Mouse (Mus musculus): ENCODE data around the gene Nln. TPM values are rescaled to one million over a fixed set of nuclear protein-coding genes. Genes with fewer than 3 reads are reported as not detected.

Gene Nln
- total and polyA plus RNA-seq, 3 experiments = 15.4 to 229 (median 16.1) TPM

DNA sequence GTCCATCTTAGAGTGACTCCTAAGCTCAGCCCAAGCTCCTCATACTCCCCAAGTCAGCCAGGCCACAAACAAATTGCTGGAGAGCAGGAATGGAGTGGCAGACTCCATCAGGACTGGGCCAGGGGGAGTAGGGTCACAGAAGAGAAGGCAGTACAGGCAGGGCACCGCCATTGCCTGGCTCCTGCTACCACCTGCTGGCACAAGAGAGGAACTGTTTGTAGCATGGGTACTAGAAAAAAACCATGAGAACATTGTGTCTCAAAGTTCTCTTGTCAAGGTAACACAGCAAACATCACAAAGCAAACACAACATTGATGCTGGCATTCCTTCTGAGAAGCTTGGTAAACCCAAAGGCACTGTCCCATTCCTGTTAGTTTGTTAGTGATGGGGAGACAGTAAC lies 20.0 kb downstream of the Nln start (continued):
- TF ChIP-seq EP300 (IDR thresholded peaks at IDR 0.05; ENCODE audit: low read depth in 1 of 2, low read length in 2 of 2) (no peak), POLR2AphosphoS2 (IDR thresholded peaks at IDR 0.05; ENCODE audit: low read length) (no peak), JUND (IDR thresholded peaks at IDR 0.05; ENCODE audit: low read depth, low read length) (no peak)

DNA sequence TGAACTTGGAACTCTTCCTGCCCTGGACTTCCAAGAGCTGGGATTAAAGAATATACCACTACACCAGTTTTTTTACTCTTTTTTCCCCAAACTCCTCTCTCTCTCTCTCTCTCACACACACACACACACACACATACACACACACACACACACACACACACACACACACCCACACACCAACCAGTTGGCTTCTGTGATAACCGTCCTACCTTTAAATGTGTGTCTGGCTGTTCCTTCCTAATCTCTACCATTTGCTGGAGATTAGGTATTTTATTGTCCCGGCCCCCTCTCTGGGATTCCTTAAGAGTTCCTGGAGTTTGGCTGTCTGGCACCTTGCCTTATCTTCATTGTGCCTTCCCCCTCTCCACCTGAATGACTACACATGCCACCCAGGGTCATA lies 24.8 kb downstream of the Nln start:
- no peaks in the 10 kb centered on the region for H3K9me3 ChIP-seq (replicated peaks; ENCODE audit: insufficient read depth, low read length)
- DNase-seq (ENCODE audit: low read depth, low spot score) = peak; percentile 21

GRCm38 (mm10) chr13:104082504-104082903 lies 26.9 kb downstream of the Nln start:
- no peak for TF ChIP-seq MAX (IDR thresholded peaks at IDR 0.05; ENCODE audit: low read length)
- TF ChIP-seq GATA1 (IDR thresholded peaks at IDR 0.05; ENCODE audit: low read depth, low read length) = no peak
- TF ChIP-seq NELFE (IDR thresholded peaks at IDR 0.05; ENCODE audit: low read depth, low read length) = no peak
- TF ChIP-seq UBTF (IDR thresholded peaks at IDR 0.05; ENCODE audit: borderline replicate concordance, insufficient read depth, low read depth, low read length) = no peak
- TF ChIP-seq ZNF384 (IDR thresholded peaks at IDR 0.05; ENCODE audit: low read depth, low read length) = no peak
- TF ChIP-seq MEF2A (IDR thresholded peaks at IDR 0.05; ENCODE audit: extremely low read depth, insufficient replicate concordance, low read depth, low read length, poor library complexity, severe bottlenecking) = no peak
- Histone ChIP-seq H3K4me1 (ENCODE audit: control insufficient read depth in 1 of 2, insufficient read depth in 2 of 2, low read length in 2 of 2) (peaks cover 0 to 6% of the 10 kb centered on the region in 2 experiments; a peak in 1 of 4 replicates), H3K9ac (ENCODE audit: control insufficient read depth, low read depth, low read length, poor library complexity, severe bottlenecking) (no peak overlapping the region), H3K79me2 (ENCODE audit: control insufficient read depth, insufficient read depth, low read length, poor library complexity) (no peaks in the 10 kb centered on the region), H3K27ac (ENCODE audit: control insufficient read depth, low read depth, low read length) (no peak overlapping the region), H3K27me3 (ENCODE audit: control insufficient read depth in 1 of 2, insufficient read depth in 2 of 2, low read length in 2 of 2) (no peaks in the 10 kb centered on the region), H3K36me3 (ENCODE audit: control insufficient read depth in 1 of 2, insufficient read depth in 2 of 2, low read length in 2 of 2) (peaks cover 0 to 3% of the 10 kb centered on the region in 2 experiments; a peak in 1 of 4 replicates), H3K4me3 (ENCODE audit: control insufficient read depth in 1 of 2, insufficient read depth in 1 of 2, low read depth in 2 of 2, low read length in 2 of 2) (no peak overlapping the region), H3K9me3 (replicated peaks; ENCODE audit: insufficient read depth, low read length) (no peaks in the 10 kb centered on the region)
- no peak for DNase-seq (ENCODE audit: low read depth, low spot score)

More for the DNA sequence above, 24.8 kb downstream of the Nln start:
- Histone ChIP-seq H3K27ac (ENCODE audit: control insufficient read depth, low read depth, low read length) (no peak overlapping the region), H3K27me3 (ENCODE audit: control insufficient read depth in 1 of 2, insufficient read depth in 2 of 2, low read length in 2 of 2) (no peaks in the 10 kb centered on the region), H3K4me1 (ENCODE audit: control insufficient read depth in 1 of 2, insufficient read depth in 2 of 2, low read length in 2 of 2) (peaks cover 0 to 6% of the 10 kb centered on the region in 2 experiments; a peak in 1 of 4 replicates), H3K4me3 (ENCODE audit: control insufficient read depth in 1 of 2, insufficient read depth in 1 of 2, low read depth in 2 of 2, low read length in 2 of 2) (no peak overlapping the region), H3K36me3 (ENCODE audit: control insufficient read depth in 1 of 2, insufficient read depth in 2 of 2, low read length in 2 of 2) (peaks cover 0 to 3% of the 10 kb centered on the region in 2 experiments; a peak in 1 of 4 replicates), H3K9ac (ENCODE audit: control insufficient read depth, low read depth, low read length, poor library complexity, severe bottlenecking) (no peak overlapping the region), H3K79me2 (ENCODE audit: control insufficient read depth, insufficient read depth, low read length, poor library complexity) (no peaks in the 10 kb centered on the region)
- TF ChIP-seq EP300 (IDR thresholded peaks at IDR 0.05; ENCODE audit: low read depth in 1 of 2, low read length in 2 of 2) (peak in 1 of 2 experiments; percentile 64; a peak in 2 of 4 replicates), MAFK (IDR thresholded peaks at IDR 0.05; ENCODE audit: borderline replicate concordance, low read depth, low read length) (no peak), E2F4 (IDR thresholded peaks at IDR 0.05; ENCODE audit: borderline replicate concordance, low read depth, low read length) (no peak), GATA1 (IDR thresholded peaks at IDR 0.05; ENCODE audit: low read depth, low read length) (peak; percentile 38; the same call in 1 of the 2 replicates), TCF12 (IDR thresholded peaks at IDR 0.05; ENCODE audit: low read depth, low read length) (peak; percentile 58; the same call in 1 of the 2 replicates)

Measured in MEL (cell line).